Mouse (Mus musculus) spleen, adult 18-20 months (tissue): ENCODE data around the gene Add1.

Experiments used
- DNase-seq, 2 experiments: peaks; one replicate each; pipeline ENCODE4 v3.0.0; 2022; ENCODE audit warnings: mixed read lengths in 2 of 2

Gene Add1

DNA sequence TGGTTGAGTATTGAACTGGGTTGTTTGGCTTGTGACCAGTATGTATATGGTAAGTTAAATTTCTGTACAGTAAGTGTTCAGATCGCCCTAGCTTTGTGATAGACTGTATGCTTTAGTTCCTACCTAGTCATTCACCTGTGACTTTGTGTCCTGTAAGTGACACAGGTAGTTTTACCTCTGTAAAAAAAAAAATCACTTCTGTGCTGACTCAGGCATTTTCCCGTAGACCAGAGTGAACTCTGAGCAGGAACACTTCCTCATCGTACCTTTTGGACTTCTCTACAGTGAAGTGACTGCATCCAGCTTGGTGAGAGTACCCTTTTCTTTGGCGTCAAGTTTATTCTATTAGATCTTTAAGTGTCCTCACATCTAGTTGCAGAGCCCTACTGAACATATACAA lies 36.5 kb downstream of the Add1 start:
- DNase-seq, result no peak

DNA sequence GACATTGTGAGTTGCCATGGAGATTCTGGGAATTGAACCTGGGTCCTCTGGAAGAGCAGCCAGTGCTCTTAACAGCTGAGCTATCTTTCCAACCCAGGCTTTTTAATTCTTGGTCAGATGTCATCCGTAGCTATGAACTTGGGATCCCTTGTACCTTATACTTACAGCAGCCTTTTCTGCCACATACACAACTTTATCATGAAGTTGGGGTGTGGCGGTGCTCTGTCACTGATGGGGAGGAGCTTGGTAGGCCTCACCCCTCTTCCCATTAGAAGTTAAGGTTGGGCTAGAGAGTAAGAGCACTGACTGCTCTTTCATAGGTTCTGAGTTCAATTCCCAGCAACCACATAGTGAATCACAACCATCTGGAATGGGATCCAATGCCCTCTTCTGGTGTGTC lies 59.5 kb downstream of the Add1 start:
- DNase-seq, result no peak

DNA sequence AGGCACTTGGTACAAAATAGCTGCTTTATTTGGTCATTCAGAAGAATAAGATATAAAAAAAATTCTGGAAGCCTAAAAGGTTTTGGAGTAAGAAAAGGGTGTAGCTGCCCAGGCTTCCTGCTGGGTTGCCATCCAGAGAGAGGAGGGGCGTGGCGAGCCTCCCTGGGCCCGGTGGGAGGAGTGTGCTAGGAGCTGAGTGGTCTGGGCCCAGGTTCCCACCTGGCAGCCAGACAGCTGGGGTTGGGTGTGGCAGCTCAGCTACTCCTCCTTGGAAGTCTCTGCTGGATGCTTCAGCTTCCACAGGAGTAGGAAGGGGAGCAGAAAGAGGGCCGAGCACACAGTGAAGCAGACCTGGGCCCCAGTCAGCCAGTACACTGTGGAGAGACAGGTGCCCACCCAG lies 60.2 kb downstream of the Add1 start:
- DNase-seq, result no peak

DNA sequence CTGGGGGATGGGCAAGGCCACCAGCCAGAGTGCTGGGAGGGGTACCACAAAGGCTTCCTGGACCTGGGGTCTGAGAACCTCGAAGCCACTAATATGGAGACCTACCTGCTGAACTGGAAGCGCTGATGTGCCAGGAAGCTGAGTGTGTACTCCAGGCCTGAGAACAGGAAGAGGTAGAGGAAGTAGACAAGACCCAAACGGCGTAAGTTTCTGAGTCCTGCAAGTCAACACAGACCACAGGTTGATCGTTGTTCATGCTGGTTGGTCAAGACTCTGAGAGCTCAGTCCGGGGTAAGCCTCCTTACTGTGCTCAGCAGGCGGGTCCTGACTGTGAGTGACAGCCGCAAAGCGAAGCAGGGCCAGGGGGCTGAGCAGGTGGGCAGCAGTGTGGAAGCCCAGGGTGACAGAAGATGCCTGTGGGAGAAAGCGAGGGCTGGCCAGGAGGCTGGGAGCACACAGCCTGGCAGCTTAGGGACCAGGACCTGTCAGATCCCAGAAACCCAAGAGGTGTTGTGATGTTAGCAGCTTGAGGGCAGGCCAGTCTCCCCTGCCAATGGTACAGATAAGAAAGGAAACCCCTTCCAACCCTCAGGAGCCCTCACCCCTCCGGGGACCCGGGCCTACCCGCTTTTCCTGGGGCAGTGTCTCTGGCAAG lies 61.4 kb downstream of the Add1 start:
- DNase-seq, result peak in 1 of 2 experiments; percentile 34

DNA sequence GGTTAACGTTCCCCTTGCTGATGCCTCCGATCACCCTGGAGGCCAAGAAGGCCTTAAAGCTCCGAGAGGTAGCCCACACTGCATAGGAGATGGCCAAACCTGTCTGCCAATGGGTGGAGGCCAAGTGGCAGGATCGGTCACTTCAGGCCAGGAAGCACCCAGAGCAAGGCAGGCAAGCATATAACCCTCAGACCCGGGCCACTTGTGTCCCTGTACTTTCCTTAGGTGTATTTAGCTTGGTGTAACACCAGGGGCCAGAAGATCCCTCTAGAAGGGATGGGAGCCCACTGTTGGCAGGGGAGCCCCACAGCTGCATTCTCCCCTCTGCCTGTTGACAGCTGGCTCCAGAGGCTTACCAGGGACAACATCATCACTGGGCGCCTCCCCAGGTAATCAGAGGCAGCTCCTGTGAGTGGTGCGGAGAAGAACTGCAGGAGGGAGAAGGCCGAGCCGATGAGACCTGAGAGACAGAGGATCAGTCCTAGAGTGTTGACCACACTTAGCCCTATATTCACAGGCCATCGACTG lies 62.3 kb downstream of the Add1 start:
- DNase-seq, result peak in 1 of 2 experiments; percentile 11

DNA sequence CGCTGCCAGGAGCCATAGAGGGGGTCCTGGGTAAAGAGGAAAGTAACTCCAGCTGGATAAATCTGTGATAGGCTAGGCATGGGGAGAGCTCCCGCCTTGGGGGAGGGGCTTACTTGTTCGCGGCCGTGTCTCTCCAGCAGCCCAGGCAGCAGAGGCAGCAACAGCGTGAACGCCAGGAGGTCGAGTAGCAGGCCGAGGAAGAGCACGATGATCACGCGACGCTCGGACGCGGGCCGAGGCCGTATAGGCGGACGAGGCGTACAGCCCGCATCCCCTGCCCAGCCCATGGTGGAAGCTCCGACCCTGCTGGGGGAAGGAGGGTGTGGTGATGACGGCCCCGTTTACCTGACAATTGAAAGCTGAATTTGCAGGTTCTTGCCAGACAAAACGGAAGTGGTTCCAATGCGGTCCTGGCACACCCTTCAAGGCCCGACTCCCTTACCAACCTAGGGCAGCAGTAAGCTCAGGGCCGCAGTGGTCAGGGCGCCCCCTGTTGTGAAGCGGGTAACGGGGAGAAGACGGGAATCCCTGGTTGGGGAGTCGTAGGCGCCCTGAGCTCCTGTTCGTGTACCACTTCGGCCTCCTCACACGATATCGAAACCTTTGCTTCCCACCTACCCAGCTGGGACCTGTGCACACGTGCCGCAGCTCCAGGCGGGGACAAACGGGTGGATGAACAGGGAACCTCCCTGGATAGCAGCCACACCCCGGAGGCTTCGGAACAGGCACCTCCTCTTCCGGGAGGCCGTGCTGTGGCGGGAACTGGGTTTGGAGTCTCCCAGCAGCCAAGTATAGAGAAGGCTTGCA lies 63.2 kb downstream of the Add1 start, which contains the start of gene Mfsd10:
Gene Mfsd10 (minus strand): TSS at position 732 of the 807 bp plus-strand sequence.
- peak; percentile 57 to 70 for DNase-seq

DNA sequence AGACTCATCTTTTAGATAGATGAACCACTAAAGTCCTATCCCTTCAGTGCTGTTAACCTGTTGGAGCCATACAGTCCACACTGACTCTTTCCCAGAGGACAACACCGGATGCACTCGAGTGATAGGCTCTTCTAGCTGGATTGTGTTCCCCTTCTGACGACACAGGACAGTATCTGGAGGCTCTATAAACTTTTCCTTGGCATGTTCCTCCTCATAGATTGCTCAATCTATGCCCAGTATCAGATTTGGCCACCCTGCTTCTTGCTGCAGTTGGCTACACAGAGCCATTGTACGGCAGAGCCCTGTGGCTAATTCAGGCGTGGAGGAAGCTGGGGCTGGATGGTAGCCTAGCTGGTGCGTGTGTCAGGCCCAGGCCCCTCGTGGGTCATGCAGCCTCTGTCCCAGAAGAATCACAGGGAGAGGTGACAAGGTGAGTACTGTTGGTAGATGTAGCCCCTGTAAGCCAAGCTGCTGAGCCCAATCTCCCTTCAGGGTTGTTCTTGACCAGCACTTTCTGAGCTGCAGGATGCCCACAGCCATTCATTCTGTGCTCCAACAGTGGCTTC lies 64.2 kb downstream of the Add1 start:
- no peak for DNase-seq

DNA sequence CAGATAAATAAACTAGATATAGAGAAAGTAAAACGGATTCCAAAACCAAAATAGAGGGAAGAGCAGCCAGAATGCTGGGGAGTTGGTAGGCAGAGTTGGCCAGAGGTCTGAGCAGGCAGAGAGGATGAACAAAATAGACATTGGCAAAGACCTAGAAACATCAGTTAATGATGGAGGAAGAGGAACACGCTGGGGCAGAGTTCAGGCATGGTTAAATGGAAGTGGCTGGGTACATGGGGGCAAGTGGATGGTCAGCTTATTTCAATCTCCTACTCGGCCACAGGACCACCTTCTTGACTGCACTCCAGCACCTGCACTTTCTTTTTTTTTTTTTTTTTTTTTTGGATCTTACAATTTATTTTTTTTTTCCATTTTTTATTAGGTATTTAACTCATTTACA lies 68.5 kb downstream of the Add1 start:
- no peak for DNase-seq

DNA sequence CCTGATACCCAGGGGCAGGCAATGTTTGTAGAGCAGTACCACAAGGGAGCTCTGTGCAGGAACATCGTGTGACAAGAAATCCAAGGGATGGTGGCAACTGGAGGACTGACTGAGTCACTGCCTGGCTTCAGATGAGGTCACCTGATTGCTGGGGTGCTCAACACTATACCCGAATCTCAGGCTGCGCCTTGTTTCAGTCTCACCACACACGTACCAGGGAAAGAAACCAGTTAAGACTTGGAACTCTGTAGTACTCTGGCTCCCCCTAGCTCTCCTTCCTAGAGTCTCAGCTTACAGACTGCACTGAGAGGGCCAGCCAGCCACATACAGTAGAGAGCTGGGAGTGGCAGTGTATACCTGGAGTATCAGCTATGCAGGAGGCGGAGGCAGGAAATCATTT lies 69.5 kb downstream of the Add1 start:
- peak in 1 of 2 experiments; percentile 48 for DNase-seq

DNA sequence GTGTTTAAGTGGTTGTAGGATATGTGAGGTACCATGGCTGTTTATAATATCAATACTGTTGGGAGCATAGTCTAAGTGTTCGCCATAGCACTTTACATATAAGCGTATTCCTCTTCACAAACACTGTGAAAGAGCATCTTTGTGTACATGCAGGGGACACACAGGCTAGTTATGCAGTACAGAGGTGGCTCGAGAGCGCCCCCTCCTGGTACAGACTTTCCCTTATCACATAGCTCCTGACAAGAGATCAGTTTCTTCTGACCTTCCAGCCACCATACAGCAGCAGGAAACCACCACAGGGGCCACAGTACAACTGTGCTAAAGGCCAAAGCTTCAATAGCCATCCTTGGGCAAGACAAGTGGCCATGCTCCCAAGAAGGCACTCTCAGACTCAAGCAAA lies 74.1 kb downstream of the Add1 start:
- DNase-seq, result peak; percentile 49 to 82

DNA sequence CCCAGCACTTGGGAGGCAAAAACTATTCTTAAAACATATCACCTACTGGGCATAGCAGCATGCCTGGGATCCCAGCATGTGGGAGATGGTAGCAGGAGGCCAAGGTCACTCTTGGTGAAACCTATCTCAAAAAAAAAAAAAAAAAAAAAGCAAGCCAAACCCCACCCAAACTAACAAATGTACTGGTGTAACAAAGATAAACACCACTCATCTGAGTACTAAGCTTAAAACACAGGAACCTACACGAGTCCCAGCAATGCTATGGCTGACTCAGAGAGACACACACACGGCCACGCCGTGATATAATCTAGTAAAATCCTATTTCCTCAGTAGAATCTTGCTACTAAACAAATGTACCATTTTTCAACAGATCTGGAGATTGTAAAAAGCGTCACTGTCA lies 79.5 kb downstream of the Add1 start:
- no peak for DNase-seq

DNA sequence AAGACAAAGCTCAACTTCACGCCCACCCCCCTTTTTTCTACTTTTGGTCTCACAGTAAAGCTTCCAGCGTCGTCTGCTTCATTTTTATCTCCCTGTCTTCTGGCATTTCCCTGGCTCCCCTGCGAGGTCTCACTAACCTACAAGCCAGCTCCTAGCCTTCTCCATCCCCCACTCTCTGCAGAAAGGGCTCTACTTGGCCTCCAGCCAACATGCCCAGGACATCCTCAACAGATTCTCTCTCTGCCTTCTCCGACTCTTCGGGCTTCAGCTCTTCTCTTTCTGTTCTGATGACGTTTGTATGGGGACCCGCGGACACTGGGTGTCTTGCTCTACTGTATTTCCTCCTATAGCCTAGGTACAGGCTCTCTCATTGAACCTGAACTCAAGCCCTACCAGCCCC lies 81.4 kb downstream of the Add1 start:
- DNase-seq, result no peak

DNA sequence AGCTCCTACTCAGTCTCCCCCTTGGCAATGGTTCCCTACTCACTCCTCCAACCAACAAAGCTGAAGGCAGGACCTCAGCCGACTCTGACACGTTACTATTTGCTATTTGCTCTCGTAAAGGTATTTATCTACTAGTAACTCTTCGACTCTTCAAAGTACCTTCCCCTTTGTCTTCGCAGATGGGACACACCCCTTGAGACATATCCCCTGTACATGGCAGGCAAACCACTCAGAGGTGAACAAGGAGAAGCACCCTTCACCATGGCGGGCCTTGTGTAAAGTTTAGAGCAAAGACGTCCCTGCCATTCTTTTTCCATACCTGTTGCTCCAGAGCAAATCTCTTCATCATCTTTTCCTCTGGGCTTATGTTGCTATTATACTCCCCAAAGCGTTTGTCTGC lies 84.1 kb downstream of the Add1 start:
- DNase-seq, result no peak

DNA sequence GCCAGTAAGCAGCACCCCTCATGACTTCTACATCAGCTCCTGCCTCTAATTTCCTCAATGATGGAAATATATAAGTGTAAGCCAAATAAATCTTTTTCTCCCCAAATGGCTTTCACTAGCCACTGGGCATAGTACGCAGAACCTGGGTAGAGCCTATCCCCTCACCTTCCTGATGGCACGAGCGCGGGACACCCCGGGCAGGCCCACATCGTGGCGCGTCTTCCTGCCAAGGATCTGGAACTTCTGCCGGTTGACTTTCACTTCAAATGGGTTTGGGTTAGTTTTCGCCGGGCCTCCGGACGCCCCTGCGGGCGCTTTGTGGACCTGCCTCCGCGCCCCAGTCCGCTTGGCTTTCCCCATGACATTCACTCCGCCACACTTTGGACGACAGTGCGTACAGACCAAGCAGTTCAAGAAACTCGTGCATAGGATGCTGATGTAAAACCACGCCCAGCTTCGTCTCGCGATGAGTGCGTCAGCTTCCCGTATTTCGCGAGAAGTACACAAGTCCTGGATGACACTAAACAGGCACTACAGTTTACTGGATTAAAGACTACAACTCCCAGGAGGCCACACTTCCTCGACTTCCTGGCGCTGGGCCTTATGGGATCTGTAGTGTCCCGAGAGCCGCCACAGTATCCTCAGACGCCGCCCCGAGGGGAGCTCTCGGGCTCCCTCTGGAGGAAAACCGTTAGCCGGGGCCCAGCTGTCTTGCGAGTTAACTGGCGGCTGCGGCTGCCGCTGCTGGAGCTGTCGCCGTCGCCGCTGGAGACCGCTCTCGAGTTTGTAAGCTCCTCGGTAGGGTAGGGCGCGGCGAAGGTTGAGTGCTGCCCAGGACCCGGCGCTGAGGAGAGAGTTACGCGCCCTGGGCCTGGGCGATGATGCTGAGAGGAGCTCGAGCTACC lies 86.5 kb downstream of the Add1 start, which contains the start of the genes Nop14 and Grk4:
Gene Nop14 (minus strand): TSS at position 463 of the 905 bp plus-strand sequence.
Gene Grk4 (plus strand): TSS at position 694 of the 905 bp plus-strand sequence.
- DNase-seq, result peak; percentile 95 to 96

DNA sequence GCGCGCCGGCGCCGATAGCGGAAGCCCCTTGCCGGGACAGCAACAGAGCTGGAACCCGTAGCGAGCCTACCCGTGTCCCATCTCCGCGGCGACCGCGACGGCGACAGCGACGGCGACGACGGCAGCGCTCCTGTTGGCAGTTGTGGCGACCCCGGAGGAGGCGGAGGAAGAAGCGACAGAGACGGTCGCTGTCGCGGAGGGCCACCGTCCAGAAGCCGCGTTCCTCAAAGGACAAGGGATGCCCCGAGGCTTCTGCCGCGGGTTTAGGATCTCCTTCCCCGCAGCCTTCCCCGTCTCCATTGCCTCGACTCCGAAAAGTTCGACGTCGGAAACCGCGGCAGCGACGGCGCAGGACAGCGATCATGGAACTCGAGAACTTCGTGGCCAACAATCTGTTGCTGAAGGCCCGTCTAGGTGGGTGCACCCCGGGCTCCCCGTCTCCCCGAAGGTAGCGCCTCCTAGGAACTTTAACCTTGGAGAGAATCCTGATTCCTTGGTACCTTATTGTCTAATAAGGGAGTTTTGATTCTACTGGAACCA lies 87.2 kb downstream of the Add1 start:
- DNase-seq, result no peak

DNA sequence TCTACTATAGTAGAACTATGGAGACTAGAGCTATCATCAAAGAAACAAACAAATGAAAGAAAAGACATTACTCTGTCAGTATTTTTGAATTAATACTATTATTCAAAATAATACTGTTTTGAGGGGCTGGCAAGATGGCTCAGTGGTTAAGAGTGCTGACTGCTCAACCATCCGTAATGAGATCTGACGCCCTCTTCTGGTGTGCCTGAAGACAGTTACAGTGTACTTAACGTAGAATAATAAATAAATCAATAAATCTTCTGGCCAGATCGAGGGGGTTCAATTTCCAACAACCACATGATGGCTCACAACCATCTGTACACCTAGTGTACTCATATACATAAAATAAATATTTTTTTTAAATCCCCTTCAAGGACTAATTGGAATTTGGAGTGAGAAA lies 88.4 kb downstream of the Add1 start:
- no peak for DNase-seq

DNA sequence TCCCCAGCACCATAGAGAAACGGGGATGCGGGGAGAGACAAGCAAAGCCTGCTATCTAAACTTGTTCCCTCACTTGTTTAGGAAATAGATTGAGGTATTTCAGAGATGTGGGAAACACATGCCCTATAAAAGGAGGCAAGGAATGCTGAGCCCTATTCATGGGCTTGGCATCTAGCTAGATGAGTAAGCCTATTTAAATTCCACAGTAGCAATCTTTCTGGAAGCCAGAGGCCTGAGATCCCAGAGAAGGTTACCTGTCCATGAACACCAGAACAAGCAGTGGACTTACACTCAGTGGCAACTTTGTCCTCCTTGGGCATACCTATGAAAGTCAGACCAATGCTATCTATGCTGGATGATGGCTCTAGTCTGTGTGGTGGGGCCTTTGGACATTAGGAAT lies 89.8 kb downstream of the Add1 start:
- DNase-seq, result no peak

DNA sequence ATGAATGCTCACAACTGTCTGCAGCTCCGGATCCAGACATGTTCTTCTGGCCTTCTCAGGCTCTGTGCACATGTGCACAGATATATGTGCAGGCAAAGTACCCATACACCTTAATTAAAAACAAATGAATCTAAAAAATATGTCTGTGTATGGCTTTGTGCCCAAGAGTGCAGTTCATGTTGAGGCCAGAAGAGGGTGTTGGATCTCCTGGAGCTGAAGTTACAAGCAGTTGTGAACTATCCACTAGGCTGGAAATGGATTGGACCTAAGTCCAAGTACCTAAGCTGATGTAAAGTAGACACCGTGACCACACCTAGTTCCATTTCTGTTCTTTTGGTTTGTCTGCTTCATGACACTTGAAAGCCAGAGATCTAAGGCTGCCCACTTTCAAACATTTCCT lies 96.0 kb downstream of the Add1 start:
- no peak for DNase-seq

DNA sequence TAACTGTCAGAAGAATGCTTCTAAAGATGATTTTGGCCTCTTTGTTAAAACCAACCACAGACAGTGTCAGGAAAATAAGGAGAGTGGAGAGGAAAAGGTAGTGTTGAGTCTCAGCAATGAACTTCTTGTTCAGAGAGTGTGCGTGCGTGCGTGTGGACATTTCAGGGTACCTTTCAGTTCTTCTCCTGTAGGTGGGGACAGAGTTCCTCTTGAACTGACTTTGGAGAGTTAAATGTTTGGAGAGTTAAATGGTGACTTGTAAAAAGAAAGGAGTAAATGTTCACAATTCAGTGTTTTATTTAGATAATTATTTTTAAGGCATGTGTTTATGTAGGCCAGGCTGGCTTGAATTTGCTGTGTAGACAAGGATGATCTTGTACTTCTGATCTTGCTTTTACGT lies 96.8 kb downstream of the Add1 start:
- no peak for DNase-seq
